Mouse (Mus musculus) liver, adult 2 months (tissue): ENCODE measurements at regions not wholly inside any gene's neighbourhood (a gene's known extent, or its start where the extent isn't known, plus 50 kb on each side); places are given as distances from the start of the nearest gene placed in this dataset.

Experiments
- CTCF ChIP-seq: fragments of 200-500 bp; IDR thresholded peaks from 2 replicates; pipeline ENCODE4 v1.5.1; 2011; ENCODE audit warnings: low read depth, low read length, control low read depth
- POLR2A ChIP-seq: fragments of 200-500 bp; IDR thresholded peaks from 2 replicates; pipeline ENCODE4 v1.6.1; 2011; ENCODE audit warnings: low read length, control low read depth; ENCODE audit not compliant: insufficient read depth; ENCODE audit errors: extremely low read depth

- TF ChIP-seq CTCF = no peak
- TF ChIP-seq POLR2A = no peak
These were observed 242.2 kb downstream of the Npr3 start for GRCm38 (mm10) chr15:11664839-11665379.
